Mouse (Mus musculus) olfactory bulb, adult 2 months (tissue): ENCODE results near the gene Dock2.

ENCODE experiments used
- CTCF ChIP-seq: fragments of 200-500 bp; IDR thresholded peaks from 2 replicates; pipeline ENCODE4 v1.5.1; 2012; ENCODE audit warnings: low read depth, mild to moderate bottlenecking, low read length, moderate library complexity; ENCODE audit not compliant: insufficient read depth
- POLR2A ChIP-seq: fragments of 200-500 bp; IDR thresholded peaks from 2 replicates; pipeline ENCODE4 v1.6.1; 2012; ENCODE audit warnings: mild to moderate bottlenecking, low read depth, low read length, moderate library complexity; ENCODE audit not compliant: insufficient read depth

- TF ChIP-seq CTCF (no peak), POLR2A (no peak)
These were observed 386.0 kb downstream of the Dock2 start for GRCm38 (mm10) chr11:34397661-34398060.
